Mouse (Mus musculus) stomach, embryonic 16.5 days (tissue): ENCODE results near the gene Cacna1d. TPM values are rescaled to one million over a fixed set of nuclear protein-coding genes. Genes with fewer than 3 reads are reported as not detected.

Source experiments
- ATAC-seq: fragments of 200-750 bp; cut with Nextera tagmentation; 2 replicates; pipeline ENCODE4 v1.8.0; 2017; ENCODE audit warnings: moderate number of reproducible peaks, moderate TSS enrichment; ENCODE audit not compliant: insufficient read depth, low FRiP score
- H3K27ac ChIP-seq: fragments of 300-500 bp; sonication (generic); 2 replicates; pipeline ENCODE4 v1.5.1; 2014; ENCODE audit warnings: low read length
- H3K27me3 ChIP-seq: fragments of 300-500 bp; sonication (generic); 2 replicates; pipeline ENCODE4 v1.6.1; 2014; ENCODE audit warnings: low read length, control low read depth, mixed read lengths; ENCODE audit not compliant: control insufficient read depth, insufficient read depth
- H3K36me3 ChIP-seq: fragments of 300-500 bp; sonication (generic); 2 replicates; pipeline ENCODE4 v1.6.1; 2014; ENCODE audit warnings: low read length; ENCODE audit not compliant: control insufficient read depth, insufficient read depth
- H3K4me1 ChIP-seq: fragments of 300-500 bp; sonication (generic); 2 replicates; pipeline ENCODE4 v1.6.1; 2014; ENCODE audit warnings: low read length, control low read depth, mixed read lengths; ENCODE audit not compliant: control insufficient read depth, insufficient read depth
- H3K4me2 ChIP-seq: fragments of 300-500 bp; sonication (generic); 2 replicates; pipeline ENCODE4 v1.6.1; 2014; ENCODE audit warnings: low read depth, low read length, mixed read lengths
- H3K4me3 ChIP-seq: fragments of 300-500 bp; sonication (generic); replicated peaks from 2 replicates; pipeline ENCODE4 v1.5.1; 2014; ENCODE audit warnings: mild to moderate bottlenecking, low read length
- H3K9ac ChIP-seq: fragments of 300-500 bp; sonication (generic); 2 replicates; pipeline ENCODE4 v1.6.1; 2014; ENCODE audit warnings: low read length
- H3K9me3 ChIP-seq: fragments of 300-500 bp; sonication (generic); replicated peaks from 2 replicates; pipeline ENCODE4 v1.6.1; 2016; ENCODE audit warnings: low read length, control low read depth; ENCODE audit not compliant: control insufficient read depth
- WGBS: fragments of 180-500 bp; shearing (Covaris S2); extraction: QIAGEN DNeasy Blood & Tissue Kit; methylation state at CpG from one replicate; pipeline ENCODE4 v1.1.7; 2014; 5-methylcytosine and 5-hydroxymethylcytosine counted together
- polyA plus RNA-seq: library from polyadenylated mRNA; unstranded; fragments of >200 nt; fragmentation: Nextera tagmentation; extraction: Ambion mirVana; gene quantifications from 2 replicates; pipeline ENCODE4 v1.2.1, GENCODE M21; 2015

Cacna1d gene
- polyA plus RNA-seq, 1 experiment from 2014 or later, result 4.2 TPM

DNA sequence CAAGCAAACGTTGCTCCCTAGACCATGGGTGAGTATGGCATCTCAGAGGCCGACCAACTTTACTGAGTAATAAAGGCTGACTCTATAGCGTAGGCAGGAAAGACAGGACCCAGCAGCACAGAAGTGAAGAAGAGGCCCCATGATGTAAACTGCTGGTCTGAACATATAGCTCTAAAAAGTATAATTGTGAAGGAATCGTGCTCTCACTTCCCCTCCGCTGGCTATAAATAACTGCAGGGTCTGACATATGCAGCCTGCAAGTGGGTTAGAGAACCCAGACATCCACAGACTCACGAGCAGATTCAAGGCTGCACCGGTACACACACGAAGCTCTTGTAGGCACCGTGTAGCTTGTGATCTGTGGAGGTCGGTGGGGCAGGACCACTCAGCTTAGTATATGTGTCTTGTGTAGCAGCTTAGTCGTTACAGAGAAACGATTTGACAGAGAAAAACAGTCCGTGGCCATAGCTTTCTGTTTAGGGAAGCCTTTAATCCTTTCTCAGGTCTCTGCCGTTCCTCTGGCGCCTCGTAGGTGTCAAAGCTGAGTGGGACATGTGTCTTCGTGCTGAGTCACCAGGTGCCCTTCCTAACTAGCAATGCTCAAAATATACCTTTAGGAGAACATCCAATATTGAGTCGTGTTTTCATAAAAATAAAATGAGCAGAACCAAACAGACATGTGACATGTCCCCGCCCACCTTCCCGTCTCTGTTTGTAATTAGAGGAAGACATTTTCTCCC lies 366.1 kb downstream of the Cacna1d start:
- H3K36me3 ChIP-seq, result no peaks in the 10 kb centered on the region
- no peaks in the 10 kb centered on the region for H3K9me3 ChIP-seq
- no peak overlapping the region for H3K9ac ChIP-seq
- 64% methylated on average over 20 of the region's 20 CpGs for WGBS
- H3K27ac ChIP-seq, result no peak overlapping the region
- no peaks in the 10 kb centered on the region for H3K27me3 ChIP-seq
- H3K4me1 ChIP-seq, result no peaks in the 10 kb centered on the region
- H3K4me2 ChIP-seq, result no peak overlapping the region
- H3K4me3 ChIP-seq, result no peak overlapping the region
- ATAC-seq, result no peak

GRCm38 (mm10) chr14:30120023-30120422 lies 371.2 kb downstream of the Cacna1d start:
- H3K9me3 ChIP-seq, result no peaks in the 10 kb centered on the region
- no peaks in the 10 kb centered on the region for H3K27me3 ChIP-seq
- no peak for ATAC-seq
- H3K36me3 ChIP-seq, result no peaks in the 10 kb centered on the region
- no peak overlapping the region for H3K27ac ChIP-seq
- no peak overlapping the region for H3K9ac ChIP-seq
- no peaks in the 10 kb centered on the region for H3K4me1 ChIP-seq
- no peak overlapping the region for H3K4me2 ChIP-seq
- WGBS, result 57% methylated on average over 5 of the region's 5 CpGs
- no peak overlapping the region for H3K4me3 ChIP-seq

DNA sequence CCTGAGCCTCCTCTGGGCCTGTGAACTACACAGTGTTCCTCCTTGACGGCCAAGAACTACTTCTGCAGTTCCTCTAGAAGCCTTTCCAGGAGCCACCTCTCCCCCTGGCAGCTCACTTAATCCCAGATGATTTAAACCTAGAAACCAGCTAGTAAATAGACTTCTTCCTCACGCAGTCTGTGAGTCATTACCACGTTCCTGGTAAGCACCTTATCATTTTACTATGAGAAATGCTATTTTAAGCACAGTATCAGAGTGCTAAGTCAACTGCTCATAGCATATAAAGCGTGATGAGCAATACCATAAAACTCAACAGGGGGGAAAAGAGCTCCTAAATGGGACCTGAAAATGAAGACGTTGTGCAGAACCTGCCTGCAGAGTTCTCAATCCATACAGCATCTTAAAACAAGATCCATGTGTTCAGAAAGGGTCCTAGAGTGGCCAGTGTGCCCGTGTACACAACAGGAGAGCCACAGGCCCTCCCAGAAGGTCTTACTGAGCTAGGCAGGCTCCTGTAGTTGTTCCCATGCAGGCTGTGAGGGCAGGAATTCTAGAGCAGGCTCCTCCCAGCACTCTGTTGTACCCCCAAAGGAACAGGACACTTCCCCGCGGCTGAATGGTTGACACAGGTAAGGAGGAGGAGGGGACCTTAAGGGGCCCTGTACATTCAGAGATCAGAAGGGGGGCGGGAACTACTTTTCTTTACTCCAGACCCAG lies 377.7 kb downstream of the Cacna1d start:
- no peak overlapping the region for H3K4me2 ChIP-seq
- peak; percentile 29; the same call in 1 of the 2 replicates for ATAC-seq
- WGBS, result 35% methylated on average over 9 of the region's 9 CpGs

DNA sequence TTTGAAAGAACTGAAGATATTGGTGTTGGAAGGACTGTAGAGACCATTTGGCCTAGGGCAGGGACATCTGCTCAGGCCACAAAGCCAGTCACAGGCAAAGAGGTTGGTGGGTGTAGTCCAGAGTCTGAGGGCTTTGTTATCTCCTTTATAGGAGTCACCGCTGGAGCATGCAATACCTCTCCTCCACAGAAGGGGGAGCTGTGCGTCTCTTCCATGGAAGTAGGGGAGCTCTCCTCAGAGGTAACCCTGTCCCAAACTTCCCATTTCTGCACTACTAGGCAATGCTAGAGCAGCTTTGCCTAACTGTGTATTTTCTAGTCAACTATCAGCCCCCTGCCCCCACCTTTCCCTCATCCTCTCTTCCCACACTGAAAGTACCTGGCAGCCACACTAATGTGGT lies 382.2 kb downstream of the Cacna1d start:
- Histone ChIP-seq H3K9me3 (no peaks in the 10 kb centered on the region), H3K4me3 (no peak overlapping the region), H3K4me2 (no peak overlapping the region), H3K27me3 (no peaks in the 10 kb centered on the region), H3K36me3 (no peaks in the 10 kb centered on the region; the same call in 1 of the 2 replicates), H3K4me1 (no peaks in the 10 kb centered on the region), H3K9ac (no peak overlapping the region), H3K27ac (no peak overlapping the region)
- no peak for ATAC-seq
- 57% methylated on average over 2 of the region's 2 CpGs for WGBS

More for the DNA sequence above, 377.7 kb downstream of the Cacna1d start:
- Histone ChIP-seq H3K27ac (no peak overlapping the region), H3K4me3 (no peak overlapping the region), H3K27me3 (no peaks in the 10 kb centered on the region), H3K9me3 (no peaks in the 10 kb centered on the region), H3K36me3 (no peaks in the 10 kb centered on the region; the same call in 1 of the 2 replicates), H3K9ac (no peak overlapping the region), H3K4me1 (no peaks in the 10 kb centered on the region)

DNA sequence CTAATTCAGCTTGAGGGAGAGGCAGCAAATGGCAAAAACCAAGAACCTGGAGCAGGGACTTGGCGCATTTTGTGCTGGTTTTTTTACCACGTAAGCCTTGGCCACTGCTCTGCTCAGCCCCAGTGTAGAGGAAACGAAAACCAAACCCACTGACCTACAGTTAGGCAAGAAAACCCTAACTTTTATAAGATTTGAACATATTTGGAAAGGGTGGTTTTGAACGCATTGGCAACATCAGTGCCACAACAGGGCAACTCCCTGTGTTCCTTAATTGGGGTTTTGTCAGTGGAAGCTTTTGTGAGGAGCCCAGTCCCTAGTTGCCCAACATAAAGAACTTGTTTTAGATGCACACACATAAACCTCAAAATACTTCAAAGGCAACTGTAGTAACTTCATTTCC lies 384.7 kb downstream of the Cacna1d start:
- Histone ChIP-seq H3K4me3 (no peak overlapping the region), H3K9ac (no peak overlapping the region), H3K27ac (no peak overlapping the region), H3K27me3 (no peaks in the 10 kb centered on the region), H3K36me3 (no peaks in the 10 kb centered on the region; the same call in 1 of the 2 replicates), H3K9me3 (no peaks in the 10 kb centered on the region), H3K4me2 (no peak overlapping the region), H3K4me1 (no peaks in the 10 kb centered on the region)
- WGBS, result 93% methylated on average over 4 of the region's 4 CpGs
- ATAC-seq, result no peak

DNA sequence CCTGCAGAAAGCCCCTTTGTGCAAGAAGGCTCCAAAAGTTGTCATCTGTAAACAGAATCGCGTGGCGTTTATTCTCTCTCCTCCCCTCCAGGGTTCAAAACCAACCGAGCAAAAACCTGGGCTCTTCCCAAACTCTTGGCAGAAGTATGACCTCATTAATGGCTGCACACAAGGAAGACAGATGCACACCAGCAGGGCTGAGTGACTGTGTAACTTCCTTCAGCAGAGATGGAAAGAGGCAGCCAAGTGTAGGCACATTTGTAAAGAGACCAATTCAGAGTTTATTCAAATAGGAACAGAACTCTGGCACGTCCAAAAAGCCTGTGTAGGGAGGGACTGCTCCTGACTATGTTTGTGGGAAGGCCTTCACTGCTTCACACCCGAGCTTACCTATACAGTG lies 385.7 kb downstream of the Cacna1d start:
- ATAC-seq, result no peak
- no peaks in the 10 kb centered on the region for H3K4me1 ChIP-seq
- H3K4me3 ChIP-seq, result no peak overlapping the region
- H3K9me3 ChIP-seq, result no peaks in the 10 kb centered on the region
- WGBS, result 60% methylated on average over 6 of the region's 6 CpGs
- H3K27me3 ChIP-seq, result no peaks in the 10 kb centered on the region
- H3K36me3 ChIP-seq, result no peaks in the 10 kb centered on the region
- no peak overlapping the region for H3K9ac ChIP-seq
- H3K27ac ChIP-seq, result no peak overlapping the region
- no peak overlapping the region for H3K4me2 ChIP-seq

DNA sequence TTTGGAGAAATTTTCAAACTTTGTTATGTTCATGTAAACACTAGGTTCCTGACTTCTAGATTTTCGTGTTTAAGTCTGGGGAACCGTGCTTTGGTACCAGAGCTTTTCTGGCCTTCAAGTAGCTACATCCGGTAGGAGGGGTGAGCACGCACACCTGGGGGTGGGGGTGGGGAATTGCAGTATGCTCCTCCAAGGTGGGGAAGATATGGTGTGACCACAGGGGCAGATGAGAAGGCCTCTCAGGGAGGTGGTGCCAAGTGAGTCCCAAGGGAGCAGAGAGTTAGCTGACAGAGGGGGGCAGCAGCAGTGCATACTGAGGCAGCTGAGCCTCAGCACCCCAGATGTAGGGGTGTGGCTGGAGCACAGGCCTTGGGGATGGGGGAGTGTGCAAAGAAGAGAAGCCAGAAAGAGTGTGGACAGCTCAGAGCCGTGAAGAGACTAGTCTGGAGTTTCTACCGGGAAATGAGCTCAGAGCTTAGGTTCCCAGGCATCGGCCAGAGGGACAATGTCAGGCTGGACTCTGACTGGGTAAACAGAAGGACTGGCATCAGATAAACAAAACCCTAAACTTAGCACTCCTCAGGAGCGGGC lies 387.2 kb downstream of the Cacna1d start:
- H3K36me3 ChIP-seq, result no peaks in the 10 kb centered on the region
- no peaks in the 10 kb centered on the region for H3K27me3 ChIP-seq
- no peaks in the 10 kb centered on the region for H3K9me3 ChIP-seq
- H3K27ac ChIP-seq, result no peak overlapping the region
- 42% methylated on average over 8 of the region's 8 CpGs for WGBS
- no peaks in the 10 kb centered on the region for H3K4me1 ChIP-seq
- no peak overlapping the region for H3K4me3 ChIP-seq
- H3K4me2 ChIP-seq, result no peak overlapping the region
- H3K9ac ChIP-seq, result no peak overlapping the region
- ATAC-seq, result no peak

DNA sequence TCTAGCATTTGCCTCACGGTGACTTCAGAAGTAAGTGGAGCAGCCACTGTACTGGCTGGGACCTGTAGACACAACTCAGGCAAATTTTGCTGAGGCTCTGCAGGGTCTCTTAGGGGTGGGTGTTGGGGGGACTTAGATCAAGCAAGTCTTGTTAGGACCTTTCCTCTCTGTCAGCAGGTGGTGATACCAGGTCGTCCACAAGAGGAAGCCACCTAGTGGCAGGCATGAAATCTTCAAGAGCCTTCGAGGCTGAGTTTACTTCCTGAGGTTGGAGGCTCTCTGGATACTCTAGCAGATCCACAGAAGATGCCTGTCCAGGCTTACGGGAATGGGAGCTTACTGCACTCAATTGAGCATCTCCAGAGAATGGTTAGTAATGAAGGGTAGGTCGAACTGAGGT lies 394.0 kb downstream of the Cacna1d start:
- Histone ChIP-seq H3K27me3 (no peaks in the 10 kb centered on the region), H3K9ac (no peak overlapping the region), H3K4me2 (no peak overlapping the region), H3K27ac (no peak overlapping the region), H3K4me3 (no peak overlapping the region), H3K9me3 (no peaks in the 10 kb centered on the region), H3K36me3 (no peaks in the 10 kb centered on the region), H3K4me1 (no peaks in the 10 kb centered on the region)
- ATAC-seq, result no peak
- WGBS, result 53% methylated on average over 5 of the region's 5 CpGs

GRCm38 (mm10) chr14:30092426-30092825 lies 398.8 kb downstream of the Cacna1d start:
- Histone ChIP-seq H3K4me1 (no peaks in the 10 kb centered on the region), H3K27me3 (no peaks in the 10 kb centered on the region), H3K9me3 (no peaks in the 10 kb centered on the region), H3K4me3 (no peak overlapping the region), H3K4me2 (no peak overlapping the region), H3K36me3 (no peaks in the 10 kb centered on the region), H3K9ac (no peak overlapping the region), H3K27ac (no peak overlapping the region)
- ATAC-seq, result no peak
- WGBS, result 57% methylated on average over 4 of the region's 4 CpGs
